Mouse (Mus musculus): ENCODE results near the gene Prickle2. TPM values are rescaled to one million over a fixed set of nuclear protein-coding genes. Genes with fewer than 3 reads are reported as not detected.

Gene Prickle2
- polyA plus RNA-seq, 1 experiment from 2014 or later, result 7.4 TPM

DNA sequence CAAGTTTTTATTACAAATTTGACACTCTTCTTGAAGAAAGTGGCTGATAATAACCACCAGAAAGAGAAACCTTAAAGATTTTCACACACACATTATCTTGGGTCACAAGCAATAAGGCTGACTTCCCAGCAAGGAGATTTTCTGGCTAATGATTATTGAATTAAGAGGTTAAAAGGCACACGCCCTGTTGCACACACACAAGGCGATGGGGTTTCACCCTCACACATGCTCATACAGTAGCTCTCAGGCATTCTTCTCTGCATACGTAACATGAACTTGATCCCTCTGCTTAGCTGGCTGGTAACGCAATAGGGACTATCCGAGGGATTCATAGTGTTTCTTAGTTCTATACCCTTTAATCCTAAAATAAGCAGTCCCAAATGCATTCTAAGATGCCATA is 18.6 kb downstream of the Prickle2 start:
- Histone ChIP-seq H3K27ac (ENCODE audit: low read depth, low read length) (no peak overlapping the region), H3K27me3 (ENCODE audit: control insufficient read depth, insufficient read depth, low read length) (no peaks in the 10 kb centered on the region), H3K4me1 (ENCODE audit: control insufficient read depth, insufficient read depth, low read length) (no peaks in the 10 kb centered on the region), H3K36me3 (ENCODE audit: control insufficient read depth, insufficient read depth, low read length) (no peaks in the 10 kb centered on the region), H3K4me2 (replicated peaks; ENCODE audit: low read depth, low read length) (no peak overlapping the region), H3K9ac (ENCODE audit: low read depth, low read length) (no peak overlapping the region), H3K4me3 (ENCODE audit: low read length) (no peak overlapping the region), H3K9me3 (ENCODE audit: control insufficient read depth, low read length) (no peaks in the 10 kb centered on the region)
- ATAC-seq (ENCODE audit: low FRiP score, low TSS enrichment), result peak; percentile 57; the same call in 1 of the 2 replicates
- WGBS, result 53% methylated on average over 5 of the region's 5 CpGs

DNA sequence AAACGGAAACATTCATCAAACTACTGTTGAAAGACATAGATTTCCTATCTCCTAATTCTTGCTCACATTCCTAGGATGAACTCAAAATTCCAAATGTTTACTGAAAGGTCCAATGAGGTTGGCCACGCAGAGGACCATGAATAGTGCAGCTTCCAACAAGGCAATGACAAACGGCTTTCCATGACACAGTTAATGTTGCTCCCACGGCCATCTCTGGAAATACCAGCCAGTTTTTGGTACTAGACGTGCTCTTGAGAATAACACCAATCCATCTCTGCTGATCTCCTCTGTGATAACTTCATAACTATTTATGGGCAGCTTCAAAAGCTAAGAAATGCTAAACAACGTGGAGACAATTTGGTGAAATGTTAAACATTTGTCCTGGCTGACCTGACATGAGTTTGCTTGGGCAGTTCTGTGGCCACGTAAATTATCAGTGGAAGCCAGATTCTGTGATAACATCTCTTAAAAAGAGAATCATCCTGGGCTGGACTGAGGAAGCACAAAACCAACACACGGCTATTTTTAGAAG is 31.5 kb downstream of the Prickle2 start:
- H3K27ac ChIP-seq (ENCODE audit: low read depth, low read length), result no peak overlapping the region
- H3K4me3 ChIP-seq (ENCODE audit: low read length), result no peak overlapping the region
- ATAC-seq (ENCODE audit: low FRiP score, low TSS enrichment), result no peak
- no peaks in the 10 kb centered on the region for H3K27me3 ChIP-seq (ENCODE audit: control insufficient read depth, insufficient read depth, low read length)
- H3K36me3 ChIP-seq (ENCODE audit: control insufficient read depth, insufficient read depth, low read length), result no peaks in the 10 kb centered on the region
- H3K9ac ChIP-seq (ENCODE audit: low read depth, low read length), result no peak overlapping the region
- H3K9me3 ChIP-seq (ENCODE audit: control insufficient read depth, low read length), result no peaks in the 10 kb centered on the region
- H3K4me2 ChIP-seq (replicated peaks; ENCODE audit: low read depth, low read length), result no peak overlapping the region
- no peaks in the 10 kb centered on the region for H3K4me1 ChIP-seq (ENCODE audit: control insufficient read depth, insufficient read depth, low read length)
- 35% methylated on average over 8 of the region's 8 CpGs for WGBS

DNA sequence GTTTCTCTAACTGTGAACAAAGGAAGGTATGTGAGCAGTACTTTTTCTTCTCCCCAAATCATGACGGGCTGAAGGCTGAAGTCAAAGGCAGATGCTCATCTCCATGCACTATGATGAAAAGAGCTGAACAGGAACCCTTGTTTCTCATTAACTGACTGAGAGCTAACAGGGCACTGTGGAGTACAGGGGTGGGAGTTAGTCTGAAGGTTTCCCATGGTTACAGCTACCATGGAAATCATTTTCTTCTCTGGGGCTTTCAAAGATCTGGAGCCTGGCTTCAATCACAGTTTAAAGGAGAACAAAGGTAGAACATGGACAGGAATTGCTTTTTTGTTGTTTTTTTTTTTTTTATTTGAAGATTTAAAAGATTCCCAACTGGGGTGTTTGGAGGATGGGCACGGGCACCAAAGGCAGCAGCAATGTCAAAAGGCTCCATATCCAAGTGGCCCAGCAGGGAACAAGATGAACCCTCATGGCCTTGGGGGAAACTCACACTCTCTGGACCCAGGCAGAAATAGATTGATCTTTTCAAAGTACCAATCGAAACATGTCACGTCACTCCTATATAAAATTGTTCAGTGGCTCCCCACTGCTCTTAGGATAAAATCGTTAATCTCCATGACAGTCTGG is 35.3 kb downstream of the Prickle2 start:
- no peaks in the 10 kb centered on the region for H3K4me1 ChIP-seq (ENCODE audit: control insufficient read depth, insufficient read depth, low read length)
- no peak overlapping the region for H3K4me2 ChIP-seq (replicated peaks; ENCODE audit: low read depth, low read length)
- no peak overlapping the region for H3K4me3 ChIP-seq (ENCODE audit: low read length)
- no peak overlapping the region for H3K27ac ChIP-seq (ENCODE audit: low read depth, low read length)
- H3K9me3 ChIP-seq (ENCODE audit: control insufficient read depth, low read length), result no peaks in the 10 kb centered on the region
- no peak for ATAC-seq (ENCODE audit: low FRiP score, low TSS enrichment)
- H3K9ac ChIP-seq (ENCODE audit: low read depth, low read length), result no peak overlapping the region
- H3K36me3 ChIP-seq (ENCODE audit: control insufficient read depth, insufficient read depth, low read length), result no peaks in the 10 kb centered on the region
- WGBS, result 84% methylated on average over 5 of the region's 5 CpGs
- no peaks in the 10 kb centered on the region for H3K27me3 ChIP-seq (ENCODE audit: control insufficient read depth, insufficient read depth, low read length)

DNA sequence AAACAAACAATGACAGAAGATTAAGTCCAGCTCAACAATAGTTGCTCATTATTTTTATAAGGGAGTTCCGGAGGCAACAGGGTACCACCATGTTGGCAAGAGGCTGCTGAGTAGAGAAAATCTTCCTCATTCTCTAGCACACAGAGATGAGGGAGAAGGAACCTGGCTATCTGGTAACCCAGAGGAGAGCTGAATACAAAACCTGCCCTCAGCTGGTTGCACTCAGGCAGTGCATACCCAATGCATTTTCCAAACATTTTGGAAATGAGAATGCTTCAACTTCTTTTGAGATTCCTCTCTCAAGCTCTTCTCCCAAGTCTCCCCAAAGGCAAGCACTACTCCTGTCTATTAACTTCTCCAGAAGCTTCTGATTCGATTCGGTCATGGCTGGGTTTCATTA is 36.3 kb downstream of the Prickle2 start:
- 88% methylated on average over 3 of the region's 3 CpGs for WGBS
- no peaks in the 10 kb centered on the region for H3K9me3 ChIP-seq (ENCODE audit: control insufficient read depth, low read length)
- no peak for ATAC-seq (ENCODE audit: low FRiP score, low TSS enrichment)
- H3K4me3 ChIP-seq (ENCODE audit: low read length), result no peak overlapping the region
- no peak overlapping the region for H3K9ac ChIP-seq (ENCODE audit: low read depth, low read length)
- 0 out of 2 replicates have a peak, but pooled peaks cover 4% of the 10 kb centered on the region for H3K4me1 ChIP-seq (ENCODE audit: control insufficient read depth, insufficient read depth, low read length)
- H3K36me3 ChIP-seq (ENCODE audit: control insufficient read depth, insufficient read depth, low read length), result no peaks in the 10 kb centered on the region
- H3K27me3 ChIP-seq (ENCODE audit: control insufficient read depth, insufficient read depth, low read length), result no peaks in the 10 kb centered on the region
- H3K27ac ChIP-seq (ENCODE audit: low read depth, low read length), result no peak overlapping the region
- H3K4me2 ChIP-seq (replicated peaks; ENCODE audit: low read depth, low read length), result no peak overlapping the region

DNA sequence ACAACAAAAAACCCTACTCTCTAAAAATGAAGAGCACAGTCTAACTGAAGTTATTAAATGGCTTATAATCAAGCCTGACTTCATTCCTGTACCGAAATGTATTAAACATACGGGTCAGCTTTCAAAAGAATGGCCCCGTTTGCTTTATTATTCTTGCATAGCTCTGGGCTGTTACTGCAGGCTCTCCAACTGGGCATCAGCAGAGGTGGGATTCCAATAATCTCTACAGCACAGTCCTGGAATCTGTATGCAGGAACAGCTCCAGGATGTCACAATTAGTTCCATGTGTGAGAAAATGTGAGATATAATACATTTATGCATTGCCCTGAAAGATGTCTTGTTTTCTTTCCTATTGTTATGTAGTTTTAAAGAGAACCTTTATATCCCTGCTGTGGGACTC is 38.4 kb downstream of the Prickle2 start:
- WGBS, result 72% methylated on average over 3 of the region's 3 CpGs
- H3K36me3 ChIP-seq (ENCODE audit: control insufficient read depth, insufficient read depth, low read length), result no peaks in the 10 kb centered on the region
- no peaks in the 10 kb centered on the region for H3K9me3 ChIP-seq (ENCODE audit: control insufficient read depth, low read length)
- H3K4me3 ChIP-seq (ENCODE audit: low read length), result no peak overlapping the region
- no peak overlapping the region for H3K4me2 ChIP-seq (replicated peaks; ENCODE audit: low read depth, low read length)
- H3K4me1 ChIP-seq (ENCODE audit: control insufficient read depth, insufficient read depth, low read length), result 0 out of 2 replicates have a peak, but pooled peaks cover 4% of the 10 kb centered on the region
- no peak for ATAC-seq (ENCODE audit: low FRiP score, low TSS enrichment)
- H3K27ac ChIP-seq (ENCODE audit: low read depth, low read length), result no peak overlapping the region
- H3K9ac ChIP-seq (ENCODE audit: low read depth, low read length), result no peak overlapping the region
- no peaks in the 10 kb centered on the region for H3K27me3 ChIP-seq (ENCODE audit: control insufficient read depth, insufficient read depth, low read length)

DNA sequence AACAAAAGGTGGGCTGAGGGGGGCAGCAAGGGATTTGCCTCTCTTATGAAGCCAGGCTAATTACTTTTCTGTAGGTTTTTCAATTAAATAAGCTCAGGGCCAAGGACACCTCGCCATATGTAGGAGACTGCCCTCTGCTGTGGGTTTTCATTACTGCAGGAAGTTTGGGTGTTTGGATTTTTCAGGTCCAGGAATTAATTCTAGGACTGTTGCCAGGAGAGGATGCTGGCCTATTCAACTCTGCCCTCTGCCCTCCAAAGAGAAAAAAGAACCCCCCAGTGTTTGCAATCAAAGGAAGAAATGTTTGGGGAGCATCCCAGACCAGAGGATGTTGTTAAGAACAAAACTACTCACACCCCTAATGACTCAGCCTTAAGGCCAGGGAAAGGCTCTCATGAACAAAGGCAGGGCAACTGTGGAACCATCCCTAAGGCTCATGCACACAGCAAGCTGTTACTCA is 40.4 kb downstream of the Prickle2 start:
- no peaks in the 10 kb centered on the region for H3K9me3 ChIP-seq (ENCODE audit: control insufficient read depth, low read length)
- H3K27ac ChIP-seq (ENCODE audit: low read depth, low read length), result no peak overlapping the region
- H3K4me3 ChIP-seq (ENCODE audit: low read length), result no peak overlapping the region
- no peaks in the 10 kb centered on the region for H3K36me3 ChIP-seq (ENCODE audit: control insufficient read depth, insufficient read depth, low read length)
- WGBS, result 4% methylated on average over 1 of the region's 1 CpGs
- H3K4me1 ChIP-seq (ENCODE audit: control insufficient read depth, insufficient read depth, low read length), result 0 out of 2 replicates have a peak, but pooled peaks cover 4% of the 10 kb centered on the region
- H3K9ac ChIP-seq (ENCODE audit: low read depth, low read length), result no peak overlapping the region
- no peaks in the 10 kb centered on the region for H3K27me3 ChIP-seq (ENCODE audit: control insufficient read depth, insufficient read depth, low read length)
- H3K4me2 ChIP-seq (replicated peaks; ENCODE audit: low read depth, low read length), result no peak overlapping the region
- ATAC-seq (ENCODE audit: low FRiP score, low TSS enrichment), result no peak

DNA sequence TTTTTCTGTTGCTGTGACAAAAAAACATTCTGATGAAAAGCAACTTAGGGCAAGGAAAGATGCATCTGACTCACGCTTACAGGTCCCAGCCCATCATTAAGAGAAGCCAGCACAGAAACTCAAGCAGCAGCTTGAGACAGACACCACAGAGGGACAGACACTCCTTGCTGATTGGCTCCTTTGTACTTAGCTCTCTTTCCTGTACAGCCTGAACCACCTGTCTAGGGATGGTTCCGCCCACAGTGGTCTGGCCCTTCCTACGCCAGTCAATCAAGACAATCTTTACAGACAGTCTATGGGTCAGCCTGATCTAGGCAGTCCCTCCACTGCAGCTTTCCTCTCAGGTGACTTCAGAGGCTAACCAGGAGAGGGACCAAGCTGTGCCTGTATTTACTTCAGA is 42.1 kb downstream of the Prickle2 start:
- Histone ChIP-seq H3K9ac (ENCODE audit: low read depth, low read length) (no peak overlapping the region), H3K4me3 (ENCODE audit: low read length) (no peak overlapping the region), H3K27me3 (ENCODE audit: control insufficient read depth, insufficient read depth, low read length) (no peaks in the 10 kb centered on the region), H3K36me3 (ENCODE audit: control insufficient read depth, insufficient read depth, low read length) (no peaks in the 10 kb centered on the region), H3K27ac (ENCODE audit: low read depth, low read length) (no peak overlapping the region), H3K4me2 (replicated peaks; ENCODE audit: low read depth, low read length) (no peak overlapping the region), H3K9me3 (ENCODE audit: control insufficient read depth, low read length) (no peaks in the 10 kb centered on the region), H3K4me1 (ENCODE audit: control insufficient read depth, insufficient read depth, low read length) (0 out of 2 replicates have a peak, but pooled peaks cover 4% of the 10 kb centered on the region)
- WGBS, result 91% methylated on average over 3 of the region's 3 CpGs
- no peak for ATAC-seq (ENCODE audit: low FRiP score, low TSS enrichment)

DNA sequence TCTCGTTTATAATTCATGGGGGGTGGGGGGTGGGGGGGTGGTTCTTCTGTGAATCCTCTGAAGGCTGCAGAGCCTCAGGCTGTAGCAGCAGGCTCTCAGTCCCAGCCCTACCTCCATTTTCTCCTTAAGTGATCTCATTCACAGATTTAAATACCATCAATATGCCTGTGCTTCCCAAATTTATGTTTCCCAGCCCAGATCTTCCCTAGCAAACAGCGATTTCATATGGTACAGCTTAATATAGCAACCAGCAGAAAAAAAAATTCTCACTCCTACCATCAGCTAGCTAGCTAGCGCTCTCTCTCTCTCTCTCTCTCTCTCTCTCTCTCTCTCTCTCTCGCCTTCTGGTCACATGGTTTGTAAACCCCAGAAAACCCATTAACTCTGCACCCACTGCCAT is 42.5 kb downstream of the Prickle2 start:
- 62% methylated on average over 4 of the region's 4 CpGs for WGBS
- Histone ChIP-seq H3K4me3 (ENCODE audit: low read length) (no peak overlapping the region), H3K27me3 (ENCODE audit: control insufficient read depth, insufficient read depth, low read length) (no peaks in the 10 kb centered on the region), H3K9me3 (ENCODE audit: control insufficient read depth, low read length) (no peaks in the 10 kb centered on the region), H3K9ac (ENCODE audit: low read depth, low read length) (no peak overlapping the region), H3K27ac (ENCODE audit: low read depth, low read length) (no peak overlapping the region), H3K4me1 (ENCODE audit: control insufficient read depth, insufficient read depth, low read length) (0 out of 2 replicates have a peak, but pooled peaks cover 4% of the 10 kb centered on the region), H3K36me3 (ENCODE audit: control insufficient read depth, insufficient read depth, low read length) (no peaks in the 10 kb centered on the region), H3K4me2 (replicated peaks; ENCODE audit: low read depth, low read length) (no peak overlapping the region)
- no peak for ATAC-seq (ENCODE audit: low FRiP score, low TSS enrichment)

DNA sequence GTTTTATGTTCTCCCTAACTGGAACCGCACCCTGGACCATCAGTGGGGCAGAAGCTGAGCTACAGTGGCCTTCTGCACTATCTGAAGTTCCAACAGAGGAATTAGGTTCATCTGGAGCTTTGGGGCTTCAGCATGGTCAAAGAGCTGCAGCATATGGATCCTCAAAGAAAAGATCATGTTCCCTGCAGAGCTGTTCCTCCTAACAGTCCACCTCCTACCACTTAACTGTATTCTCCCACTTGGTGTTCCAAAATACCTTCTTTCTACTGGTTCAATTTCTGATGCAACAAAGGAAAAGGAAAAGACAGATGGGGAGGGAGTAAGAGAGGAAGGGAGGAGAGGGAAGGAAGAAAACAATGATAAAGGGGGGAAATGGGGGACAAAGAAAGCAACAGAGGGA is 56.9 kb downstream of the Prickle2 start:
- WGBS, result 86% methylated on average over 1 of the region's 1 CpGs
- no peaks in the 10 kb centered on the region for H3K4me1 ChIP-seq (ENCODE audit: control insufficient read depth, insufficient read depth, low read length)
- no peak overlapping the region for H3K9ac ChIP-seq (ENCODE audit: low read depth, low read length)
- no peak overlapping the region for H3K27ac ChIP-seq (ENCODE audit: low read depth, low read length)
- no peaks in the 10 kb centered on the region for H3K9me3 ChIP-seq (ENCODE audit: control insufficient read depth, low read length)
- H3K36me3 ChIP-seq (ENCODE audit: control insufficient read depth, insufficient read depth, low read length), result no peaks in the 10 kb centered on the region
- H3K4me3 ChIP-seq (ENCODE audit: low read length), result no peak overlapping the region
- no peak for ATAC-seq (ENCODE audit: low FRiP score, low TSS enrichment)
- no peaks in the 10 kb centered on the region for H3K27me3 ChIP-seq (ENCODE audit: control insufficient read depth, insufficient read depth, low read length)
- H3K4me2 ChIP-seq (replicated peaks; ENCODE audit: low read depth, low read length), result no peak overlapping the region

Data from kidney, embryonic 14.5 days (tissue).